ENCODE assay signal across 8 mouse cellular contexts in genomic region chr4:48770954-48771665, GRCm38 (mm10).
A peak's percentile ranks its signal among the peaks of the same experiment; 100 is the strongest.
DNase-seq lines count a peak whose midpoint lies in the region; ATAC-seq and TF ChIP-seq lines count a peak whose summit lies in the region.

No protein-coding gene starts in this region.

- TF ChIP-seq EP300 in liver, embryonic 14.5 days (IDR thresholded peaks at IDR 0.05; ENCODE audit: low read depth), result no peak

- H3K27me3 ChIP-seq in liver, embryonic 14.5 days (ENCODE audit: control insufficient read depth, insufficient read depth, low read length), result no peaks in the 10 kb centered on the region
- no peaks in the 10 kb centered on the region for H3K27me3 ChIP-seq in liver, embryonic 11.5 days (replicated peaks; ENCODE audit: control insufficient read depth, insufficient read depth, low read length)
- H3K27me3 ChIP-seq in kidney, adult 2 months (replicated peaks; ENCODE audit: control insufficient read depth, insufficient read depth, low read length), result no peaks in the 10 kb centered on the region

- peak in 1 of 3 experiments; percentile 1 for DNase-seq in liver, embryonic 14.5 days (ENCODE audit: low read depth in 3 of 3, low spot score in 3 of 3)
- no peak for DNase-seq in liver, embryonic 11.5 days (ENCODE audit: low spot score)
- peak; percentile 22 for DNase-seq in cerebellum, adult 8-10 months
- peak; percentile 30 to 91 for DNase-seq in frontal cortex, adult 2 months (ENCODE audit: extremely low spot score in 1 of 2, low spot score in 1 of 2)
- DNase-seq in kidney, adult 2 months, result peak; percentile 63
- DNase-seq in left cerebral cortex, postnatal 36 days (ENCODE audit: low spot score in 2 of 2), result peak; percentile 33 to 50
- peak; percentile 7 for DNase-seq in naive thymus-derived CD4-positive, alpha-beta T cell, adult 2 months (ENCODE audit: low read depth)
- DNase-seq in MN1 (ENCODE audit: low spot score), result no peak

- peak; percentile 43 for TF ChIP-seq CTCF in liver, embryonic 14.5 days (IDR thresholded peaks at IDR 0.05; ENCODE audit: low read depth)
- peak; percentile 37 for TF ChIP-seq CTCF in kidney, adult 2 months (conservative IDR thresholded peaks at IDR 0.05; ENCODE audit: insufficient read depth, insufficient read length, low read depth, low read length)

- H3K27ac ChIP-seq in liver, embryonic 14.5 days, result no peak overlapping the region
- H3K27ac ChIP-seq in liver, embryonic 11.5 days (ENCODE audit: low read depth, low read length), result no peak overlapping the region
- H3K27ac ChIP-seq in kidney, adult 2 months (ENCODE audit: insufficient read depth, low read depth, low read length), result peak overlapping the region; percentile 63; the same call in 1 of the 2 replicates

- H3K36me3 ChIP-seq in liver, embryonic 14.5 days (replicated peaks; ENCODE audit: control insufficient read depth, insufficient read depth, low read depth), result no peaks in the 10 kb centered on the region
- H3K36me3 ChIP-seq in liver, embryonic 11.5 days (ENCODE audit: control insufficient read depth, insufficient read depth, low read length), result no peaks in the 10 kb centered on the region
- H3K36me3 ChIP-seq in kidney, adult 2 months (ENCODE audit: control insufficient read depth, insufficient read depth, low read length), result no peaks in the 10 kb centered on the region

- intact Hi-C loops in left cerebral cortex, postnatal 36 days (cut with DNase I), result loop anchor here (5.0 to 10.0 kb wide), 2 partner anchors 79 to 384 kb away; no protein-coding TSS in a partner anchor

- ATAC-seq in liver, embryonic 14.5 days (ENCODE audit: insufficient read depth), result no peak
- ATAC-seq in liver, embryonic 11.5 days (replicated peaks; ENCODE audit: low FRiP score), result no peak

- WGBS in liver, embryonic 14.5 days (ENCODE audit: insufficient replicate concordance), result 30% methylated on average over 14 of the region's 14 CpGs
- WGBS in liver, embryonic 11.5 days, result 38% methylated on average over 14 of the region's 14 CpGs
- 38% methylated on average over 14 of the region's 14 CpGs for WGBS in kidney, adult 2 months

- no peaks in the 10 kb centered on the region; a peak in 1 of 4 replicates for H3K4me1 ChIP-seq in liver, embryonic 14.5 days (replicated peaks; ENCODE audit: control insufficient read depth in 2 of 2, insufficient read depth in 2 of 2, low read length in 1 of 2)
- no peaks in the 10 kb centered on the region for H3K4me1 ChIP-seq in liver, embryonic 11.5 days (replicated peaks; ENCODE audit: control insufficient read depth, insufficient read depth, low read length)
- H3K4me1 ChIP-seq in kidney, adult 2 months (ENCODE audit: control insufficient read depth, insufficient read depth, low read length), result no peaks in the 10 kb centered on the region

- no peak overlapping the region for H3K9ac ChIP-seq in liver, embryonic 14.5 days (replicated peaks)
- no peak overlapping the region for H3K9ac ChIP-seq in liver, embryonic 11.5 days (ENCODE audit: low read depth, low read length)

- no peak overlapping the region for H3K4me2 ChIP-seq in liver, embryonic 14.5 days (ENCODE audit: low read depth)
- H3K4me2 ChIP-seq in liver, embryonic 11.5 days, result no peak overlapping the region

- no peaks in the 10 kb centered on the region for H3K9me3 ChIP-seq in liver, embryonic 14.5 days (ENCODE audit: control insufficient read depth, low read length)
- H3K9me3 ChIP-seq in liver, embryonic 11.5 days (ENCODE audit: control insufficient read depth, low read length), result no peaks in the 10 kb centered on the region

- H3K4me3 ChIP-seq in liver, embryonic 14.5 days (ENCODE audit: insufficient read depth in 1 of 2, low read depth in 2 of 2, low read length in 2 of 2), result no peak overlapping the region
- H3K4me3 ChIP-seq in liver, embryonic 11.5 days (ENCODE audit: low read depth, low read length), result no peak overlapping the region
- no peak overlapping the region for H3K4me3 ChIP-seq in kidney, adult 2 months (ENCODE audit: insufficient read depth, low read depth, low read length)

- no peak for TF ChIP-seq POLR2A in kidney, adult 2 months (IDR thresholded peaks at IDR 0.05; ENCODE audit: low read depth, low read length)

Comparison
In these comparisons a context has a peak if more than half of its experiments do, and no peak if none do; other contexts are left out.
1. DNase-seq: peak in cerebellum, adult 8-10 months (single experiment), frontal cortex, adult 2 months (2 of 2), kidney, adult 2 months (single experiment), left cerebral cortex, postnatal 36 days (2 of 2) and naive thymus-derived CD4-positive, alpha-beta T cell, adult 2 months (single experiment); none in liver, embryonic 11.5 days (single experiment) and MN1 (single experiment).